Mouse (Mus musculus) CD4-positive, CD25-positive, alpha-beta regulatory T cell, adult 4 months (primary cell): Measurements from ENCODE around the gene Tmc1. TPM values are rescaled to one million over a fixed set of nuclear protein-coding genes. Genes with fewer than 3 reads are reported as not detected.

ENCODE experiments used
- ATAC-seq: one replicate; pipeline ENCODE4 v1.8.0; 2017
- polyA plus RNA-seq, 2 experiments: library from polyadenylated mRNA; unstranded; fragments of 100-300 nt; shearing (Covaris generic); gene quantifications; one replicate each; pipeline ENCODE4 v1.2.1; 2017

Tmc1 gene
- polyA plus RNA-seq, 2 experiments from 2014 or later: 0.19 TPM; not detected in 1

GRCm38 (mm10) chr19:20797558-20798101 is 156.4 kb downstream of the Tmc1 start:
- ATAC-seq: no peak

- no peak for ATAC-seq
Observed at GRCm38 (mm10) chr19:20796001-20796400, 158.0 kb downstream of the Tmc1 start.

GRCm38 (mm10) chr19:20794999-20795398 is 159.0 kb downstream of the Tmc1 start:
- ATAC-seq: no peak

GRCm38 (mm10) chr19:20792811-20793210 is 161.2 kb downstream of the Tmc1 start:
- ATAC-seq: no peak

- no peak for ATAC-seq
Observed at GRCm38 (mm10) chr19:20787289-20787688, 166.7 kb downstream of the Tmc1 start.

GRCm38 (mm10) chr19:20775681-20776080 is 178.3 kb downstream of the Tmc1 start:
- ATAC-seq: no peak

GRCm38 (mm10) chr19:20773941-20774340 is 180.1 kb downstream of the Tmc1 start:
- ATAC-seq: no peak

GRCm38 (mm10) chr19:20764214-20764613 is 189.8 kb downstream of the Tmc1 start:
- ATAC-seq: no peak

- no peak for ATAC-seq
Observed at GRCm38 (mm10) chr19:20761675-20762426, 192.2 kb downstream of the Tmc1 start.

- ATAC-seq: no peak
Observed at GRCm38 (mm10) chr19:20761119-20761518, 192.9 kb downstream of the Tmc1 start.

GRCm38 (mm10) chr19:20744630-20745029 is 209.4 kb downstream of the Tmc1 start:
- no peak for ATAC-seq

Other genes with a start within 250 kb of the Tmc1 start
- not detected for gene Aldh1a7, start 226.6 kb downstream of the Tmc1 start, polyA plus RNA-seq